Mouse (Mus musculus) forebrain, embryonic 11.5 days (tissue): ENCODE results near the gene Ascc1. TPM values are rescaled to one million over a fixed set of nuclear protein-coding genes. Genes with fewer than 3 reads are reported as not detected.
A peak's percentile ranks its signal among the peaks of the same experiment; 100 is the strongest.

Experiments used
- ATAC-seq: fragments of 200-750 bp; cut with Nextera tagmentation; replicated peaks from 2 replicates; pipeline ENCODE4 v1.8.0; 2017; ENCODE audit warnings: moderate TSS enrichment; ENCODE audit not compliant: low FRiP score
- DNase-seq: peaks from one replicate; pipeline ENCODE4 v3.0.0-alpha.2; 2017; ENCODE audit warnings: low spot score
- H3K27ac ChIP-seq: fragments of 300-500 bp; sonication (generic); 2 replicates; pipeline ENCODE4 v1.5.1; 2014; ENCODE audit warnings: low read depth, low read length
- H3K27me3 ChIP-seq: fragments of 300-500 bp; sonication (generic); 2 replicates; pipeline ENCODE4 v1.6.1; 2014; ENCODE audit warnings: mild to moderate bottlenecking, low read length, mixed read lengths; ENCODE audit not compliant: control insufficient read depth, insufficient read depth
- H3K36me3 ChIP-seq: fragments of 300-500 bp; sonication (generic); 2 replicates; pipeline ENCODE4 v1.6.1; 2014; ENCODE audit warnings: mild to moderate bottlenecking, low read length, moderate library complexity, mixed read lengths; ENCODE audit not compliant: control insufficient read depth, insufficient read depth
- H3K4me1 ChIP-seq: fragments of 300-500 bp; sonication (generic); replicated peaks from 2 replicates; pipeline ENCODE4 v1.6.1; 2014; ENCODE audit warnings: low read length, mixed read lengths; ENCODE audit not compliant: control insufficient read depth, insufficient read depth
- H3K4me2 ChIP-seq: fragments of 300-500 bp; sonication (generic); 2 replicates; pipeline ENCODE4 v1.6.1; 2014; ENCODE audit warnings: low read depth, mild to moderate bottlenecking, low read length, moderate library complexity, mixed read lengths; ENCODE audit not compliant: severe bottlenecking
- H3K4me3 ChIP-seq: fragments of 300-500 bp; sonication (generic); 2 replicates; pipeline ENCODE4 v1.5.1; 2014; ENCODE audit warnings: low read depth, low read length
- H3K9ac ChIP-seq: fragments of 300-500 bp; sonication (generic); 2 replicates; pipeline ENCODE4 v1.6.1; 2014; ENCODE audit warnings: low read length
- H3K9me3 ChIP-seq: fragments of 300-500 bp; sonication (generic); 2 replicates; pipeline ENCODE4 v1.6.1; 2016; ENCODE audit warnings: low read length, mixed read lengths; ENCODE audit not compliant: control insufficient read depth
- WGBS: fragments of 180-500 bp; shearing (Covaris S2); extraction: QIAGEN DNeasy Blood & Tissue Kit; methylation state at CpG from one replicate; pipeline ENCODE4 v1.1.7; 2014; 5-methylcytosine and 5-hydroxymethylcytosine counted together
- polyA plus RNA-seq: library from polyadenylated mRNA; unstranded; fragments of >200 nt; fragmentation: Nextera tagmentation; extraction: Ambion mirVana; gene quantifications from 2 replicates; pipeline ENCODE4 v1.2.1, GENCODE M21; 2014

Ascc1 gene
- polyA plus RNA-seq = 35.8 and 38.4 TPM in 2 replicates

DNA sequence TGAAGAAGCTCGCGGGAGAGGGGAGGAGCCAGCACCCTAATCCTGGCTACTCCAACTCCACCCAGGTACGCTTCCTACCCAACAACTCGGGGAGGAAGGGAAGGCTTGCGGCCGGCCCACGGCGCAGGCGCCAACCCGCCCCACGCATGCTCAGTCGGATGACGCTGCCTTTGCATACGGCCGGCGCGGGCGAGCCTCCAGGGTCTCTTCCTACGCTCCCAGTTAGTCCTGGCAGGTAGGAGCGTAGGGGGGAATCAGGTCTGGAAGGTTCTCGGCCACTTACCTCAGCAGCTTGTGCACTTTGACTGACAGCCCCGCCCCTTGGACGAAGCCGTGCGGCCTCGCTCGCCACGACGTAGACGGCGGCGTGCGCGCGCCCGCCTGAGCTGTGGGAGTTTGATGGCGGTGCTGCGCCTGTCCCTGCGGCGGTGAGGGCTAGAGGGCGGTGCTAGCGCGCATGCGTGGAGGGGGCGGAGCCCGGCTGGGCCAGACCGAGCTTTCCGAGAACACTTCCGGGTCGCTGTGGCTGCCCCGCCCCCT lies at the start of gene Ascc1, which contains the start of gene Anapc16:
Gene Ascc1, plus strand, starts transcription at position 133 of the 540 bp plus-strand sequence.
Gene Anapc16, minus strand, starts transcription at position 463 of the 540 bp plus-strand sequence.
- Histone ChIP-seq H3K27ac (peak within 1 kb of the TSS; percentile 96), H3K9me3 (no peaks in the 10 kb centered on the region), H3K4me3 (peak within 1 kb of the TSS; percentile 69), H3K27me3 (no peaks in the 10 kb centered on the region), H3K4me1 (0 out of 2 replicates have a peak, but pooled peaks cover 6% of the 10 kb centered on the region), H3K4me2 (peak within 1 kb of the TSS; percentile 85), H3K36me3 (no peaks in the 10 kb centered on the region), H3K9ac (peak within 1 kb of the TSS; percentile 85)
- ATAC-seq (peak; percentile 95), DNase-seq (peak; percentile 100)
- WGBS = 0% methylated on average over 50 of the region's 51 CpGs

DNA sequence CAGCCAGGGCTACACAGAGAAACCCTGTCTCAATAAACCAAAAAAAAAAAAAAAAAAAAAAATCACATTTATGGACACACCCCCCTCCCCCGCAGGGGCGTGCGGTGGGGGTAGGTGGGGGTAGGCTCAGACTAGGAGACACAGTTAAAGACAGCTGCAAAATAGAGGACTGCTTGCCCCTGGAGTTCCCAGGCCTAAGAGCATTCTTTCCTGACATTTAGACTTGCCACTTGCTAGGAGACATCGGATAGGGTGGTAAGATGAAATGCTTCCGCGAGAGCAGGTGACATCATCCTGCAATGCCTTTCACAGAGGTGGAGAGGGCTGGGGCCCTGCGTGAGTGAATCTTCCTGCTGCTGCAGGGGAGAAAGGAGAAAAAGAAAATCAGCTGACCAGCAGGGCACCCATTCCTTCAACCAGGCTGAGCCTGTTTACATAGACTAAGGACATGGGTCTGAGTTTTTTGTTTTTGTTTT lies 49.0 kb upstream of the Ascc1 start:
- DNase-seq = no peak
- Histone ChIP-seq H3K36me3 (no peaks in the 10 kb centered on the region), H3K27me3 (no peaks in the 10 kb centered on the region), H3K27ac (no peak overlapping the region), H3K4me2 (no peak overlapping the region), H3K4me1 (peaks cover 26% of the 10 kb centered on the region), H3K9ac (no peak overlapping the region), H3K4me3 (no peak overlapping the region), H3K9me3 (no peaks in the 10 kb centered on the region)
- no peak for ATAC-seq
- WGBS = 35% methylated on average over 7 of the region's 7 CpGs

DNA sequence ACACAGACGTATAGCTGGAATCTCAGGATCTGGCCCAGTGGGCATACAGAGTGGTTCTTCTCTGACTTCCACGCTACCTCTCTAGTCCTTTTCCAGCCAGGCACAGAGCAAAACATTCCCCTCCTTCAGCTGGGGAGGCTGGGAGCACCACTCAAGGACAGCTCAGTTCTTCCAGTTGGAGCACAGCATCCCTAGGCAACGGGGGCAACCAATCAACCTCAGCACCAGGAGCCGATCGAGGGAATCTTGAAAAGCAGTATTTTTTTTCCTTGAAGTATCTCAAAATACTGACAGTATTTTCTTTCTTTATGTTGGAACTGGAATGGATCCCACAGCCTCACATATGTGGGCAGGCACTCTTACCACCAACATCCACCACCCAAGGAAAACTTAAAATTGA lies 45.9 kb upstream of the Ascc1 start:
- H3K4me2 ChIP-seq = no peak overlapping the region
- no peak overlapping the region for H3K27ac ChIP-seq
- no peaks in the 10 kb centered on the region for H3K27me3 ChIP-seq
- H3K4me3 ChIP-seq = no peak overlapping the region
- H3K9ac ChIP-seq = no peak overlapping the region
- H3K4me1 ChIP-seq = peaks cover 29% of the 10 kb centered on the region
- no peaks in the 10 kb centered on the region for H3K36me3 ChIP-seq
- DNase-seq (no peak), ATAC-seq (no peak)
- 64% methylated on average over 5 of the region's 5 CpGs for WGBS
- H3K9me3 ChIP-seq = no peaks in the 10 kb centered on the region

DNA sequence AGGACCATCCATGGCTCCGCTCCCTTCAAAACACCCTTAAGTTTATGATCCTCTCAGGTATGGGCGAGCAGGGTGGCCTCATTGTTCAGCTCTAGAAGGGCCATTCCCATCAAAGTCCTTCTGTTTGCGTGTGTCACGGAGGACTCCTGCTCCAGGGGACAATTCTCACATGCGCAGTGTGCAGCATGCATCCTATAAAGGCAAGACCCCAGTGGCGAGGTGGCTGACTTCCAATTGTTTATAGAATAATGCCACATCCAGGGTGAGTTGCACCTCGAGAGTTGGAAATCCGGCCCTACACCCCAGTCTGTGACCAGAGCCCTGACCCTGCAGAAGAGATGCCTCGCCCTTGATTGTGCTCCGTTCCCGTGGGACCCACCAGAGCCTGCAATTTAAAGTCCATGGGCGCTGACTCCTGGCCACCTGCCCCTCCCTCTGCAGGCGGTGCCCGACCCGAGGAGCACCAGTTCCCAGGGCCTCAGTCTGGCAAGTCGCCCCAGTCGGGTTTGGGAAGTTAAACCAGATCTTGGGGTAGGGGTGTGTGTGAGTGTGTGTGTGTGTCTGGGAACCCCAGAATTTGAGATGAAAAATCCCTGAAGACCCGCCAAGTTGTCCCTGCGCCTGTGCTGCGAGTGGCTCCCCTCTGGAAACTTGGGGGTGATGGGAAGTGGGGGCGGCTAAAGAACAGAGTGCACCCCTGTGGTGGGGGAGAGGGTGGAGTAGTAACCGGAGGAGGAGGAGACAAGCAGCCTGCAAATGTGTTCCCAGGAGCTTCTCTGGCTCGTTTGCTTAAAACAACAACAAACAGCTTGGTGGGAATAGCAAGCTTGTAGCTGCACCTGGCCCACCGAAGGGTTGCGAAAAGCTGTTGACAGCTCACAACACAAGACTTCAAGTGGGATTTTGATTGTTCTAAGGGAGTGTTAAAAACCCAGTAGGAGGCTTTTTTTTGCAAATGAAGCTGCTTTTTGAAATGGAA lies 45.1 kb upstream of the Ascc1 start:
- peaks cover 29% of the 10 kb centered on the region for H3K4me1 ChIP-seq
- no peaks in the 10 kb centered on the region for H3K9me3 ChIP-seq
- H3K4me2 ChIP-seq = peak overlapping the region; percentile 42
- 11% methylated on average over 25 of the region's 25 CpGs for WGBS
- H3K27ac ChIP-seq = peak overlapping the region; percentile 73
- H3K36me3 ChIP-seq = no peaks in the 10 kb centered on the region
- ATAC-seq (peak; percentile 18; the same call in 1 of the 2 replicates), DNase-seq (no peak)
- peak overlapping the region; percentile 37 for H3K9ac ChIP-seq
- H3K4me3 ChIP-seq = no peak overlapping the region; the same call in 1 of the 2 replicates
- H3K27me3 ChIP-seq = no peaks in the 10 kb centered on the region

DNA sequence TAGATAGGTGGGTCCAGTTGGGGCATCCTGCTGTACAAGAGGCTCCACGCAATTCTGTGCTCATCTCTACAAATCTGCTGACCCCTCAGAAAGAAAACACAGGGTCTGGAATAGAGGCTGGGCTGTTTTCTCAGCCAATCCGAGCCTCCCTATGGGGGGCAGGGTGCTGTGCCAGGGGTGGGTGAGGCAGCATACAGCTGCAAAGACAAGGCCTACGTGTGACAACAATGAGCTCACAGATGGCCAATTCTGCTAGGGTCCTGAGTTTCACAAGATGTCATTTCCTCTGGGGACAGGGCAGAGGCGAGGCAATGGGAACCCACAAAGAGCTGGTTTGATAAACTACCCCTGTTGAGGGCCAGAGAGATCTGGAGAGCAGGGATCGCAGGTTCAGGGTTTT lies 44.1 kb upstream of the Ascc1 start:
- Histone ChIP-seq H3K27ac (peak overlapping the region; percentile 73), H3K36me3 (no peaks in the 10 kb centered on the region), H3K4me2 (no peak overlapping the region; the same call in 1 of the 2 replicates), H3K27me3 (no peaks in the 10 kb centered on the region), H3K9ac (peak overlapping the region; percentile 37), H3K9me3 (no peaks in the 10 kb centered on the region), H3K4me3 (no peak overlapping the region), H3K4me1 (peaks cover 25% of the 10 kb centered on the region)
- peak; percentile 47 for ATAC-seq
- no peak for DNase-seq
- 24% methylated on average over 5 of the region's 5 CpGs for WGBS

DNA sequence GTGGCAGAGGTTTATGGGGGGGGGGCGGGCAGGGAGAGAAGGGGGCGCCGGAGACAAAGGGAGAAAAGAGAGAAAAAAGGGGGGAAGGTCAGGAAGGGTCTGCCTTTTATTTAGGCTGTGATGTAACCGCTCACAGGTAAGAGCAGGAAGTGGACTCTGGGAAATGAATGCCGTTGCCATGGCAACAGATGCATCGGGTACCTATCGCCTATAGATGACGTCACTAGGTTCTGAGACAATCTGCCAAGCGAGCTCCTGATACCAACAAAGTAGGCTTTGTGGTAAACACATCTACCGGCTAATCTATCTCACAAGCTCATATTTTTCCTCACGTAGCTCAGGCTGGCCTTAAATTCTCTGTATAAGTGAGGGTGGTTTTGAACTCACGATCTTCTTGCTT lies 43.1 kb upstream of the Ascc1 start:
- no peaks in the 10 kb centered on the region for H3K9me3 ChIP-seq
- no peak for ATAC-seq
- H3K36me3 ChIP-seq = no peaks in the 10 kb centered on the region
- peaks cover 27% of the 10 kb centered on the region for H3K4me1 ChIP-seq
- no peak for DNase-seq
- WGBS = 82% methylated on average over 12 of the region's 12 CpGs
- no peak overlapping the region for H3K4me3 ChIP-seq
- no peak overlapping the region for H3K4me2 ChIP-seq
- H3K27ac ChIP-seq = no peak overlapping the region
- no peaks in the 10 kb centered on the region for H3K27me3 ChIP-seq
- H3K9ac ChIP-seq = no peak overlapping the region

DNA sequence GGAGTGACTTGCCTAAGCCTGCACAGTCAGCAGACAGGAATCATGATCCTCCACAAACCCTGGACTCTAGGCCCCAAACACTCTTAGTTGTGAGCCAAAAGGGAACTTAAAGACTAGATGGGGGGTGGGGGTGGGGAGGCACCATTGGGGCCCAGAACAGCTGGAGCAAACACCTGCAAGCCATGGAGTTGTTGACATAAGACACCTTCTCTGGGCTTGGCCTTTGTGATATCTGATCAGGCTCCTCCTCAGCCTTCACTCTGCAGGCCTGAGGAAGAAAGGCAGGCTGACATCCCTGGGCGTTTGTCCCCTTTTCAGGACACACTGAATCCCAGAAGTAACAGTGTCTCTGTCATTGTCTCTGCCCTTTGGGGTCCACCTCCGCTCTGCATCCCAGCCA lies 39.0 kb upstream of the Ascc1 start:
- Histone ChIP-seq H3K9ac (no peak overlapping the region), H3K4me2 (no peak overlapping the region), H3K9me3 (no peaks in the 10 kb centered on the region), H3K36me3 (no peaks in the 10 kb centered on the region), H3K4me3 (no peak overlapping the region), H3K27me3 (no peaks in the 10 kb centered on the region), H3K27ac (0 out of 2 replicates have a peak overlapping the region, but pooled peaks have one; percentile 31), H3K4me1 (peaks cover 18% of the 10 kb centered on the region)
- DNase-seq (no peak), ATAC-seq (no peak)
- 54% methylated on average over 2 of the region's 2 CpGs for WGBS

DNA sequence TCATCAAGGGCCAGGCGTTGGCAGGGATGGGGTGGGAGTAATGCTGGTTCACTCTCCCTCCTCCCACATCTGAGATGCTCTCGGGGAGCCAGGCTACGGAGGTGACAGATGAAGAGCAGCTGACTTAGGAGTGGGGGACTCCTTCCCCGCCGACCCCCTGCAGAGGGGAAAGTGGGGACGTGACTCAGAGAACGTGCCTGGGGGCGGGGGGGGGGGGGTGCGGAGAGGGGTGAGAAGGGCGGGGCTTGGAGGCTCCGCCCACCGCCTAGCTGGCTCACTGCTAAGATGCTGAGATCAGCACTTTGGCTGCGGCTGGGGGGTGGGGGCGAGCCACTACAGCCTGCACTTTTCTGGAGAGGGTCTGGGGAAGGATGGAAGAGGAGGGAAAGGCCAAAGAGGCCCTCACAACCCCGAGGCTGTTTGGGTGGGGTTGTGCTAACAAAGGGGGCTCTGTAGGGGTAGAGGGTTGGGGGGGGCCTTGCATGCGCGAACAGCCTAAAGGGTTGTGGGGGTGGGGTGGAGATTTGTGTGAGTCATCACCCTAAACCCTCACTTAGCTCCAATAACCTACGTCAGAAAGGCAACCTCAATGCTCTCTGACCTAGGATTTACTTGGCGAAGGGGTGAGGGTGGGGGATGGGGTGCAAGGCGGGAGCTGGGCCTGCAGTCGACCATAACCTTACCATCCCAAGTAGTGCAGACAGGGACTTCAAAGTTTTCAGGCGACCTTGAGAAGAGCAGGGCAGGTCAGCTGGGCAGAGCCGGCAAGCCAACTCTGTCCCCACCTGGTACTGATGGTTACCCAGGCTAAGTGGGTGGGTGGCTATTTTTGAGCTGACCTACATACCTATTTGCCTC lies 37.9 kb upstream of the Ascc1 start:
- 5% methylated on average over 16 of the region's 23 CpGs for WGBS

More for the DNA sequence above, 37.9 kb upstream of the Ascc1 start:
- peak overlapping the region; percentile 39 for H3K9ac ChIP-seq
- H3K27ac ChIP-seq = peak overlapping the region; percentile 81
- ATAC-seq (peak; percentile 88), DNase-seq (peak; percentile 89)
- 0 out of 2 replicates have a peak overlapping the region, but pooled peaks have one; percentile 6 for H3K4me3 ChIP-seq
- no peaks in the 10 kb centered on the region for H3K9me3 ChIP-seq
- H3K27me3 ChIP-seq = no peaks in the 10 kb centered on the region
- peaks cover 15% of the 10 kb centered on the region for H3K4me1 ChIP-seq
- H3K36me3 ChIP-seq = no peaks in the 10 kb centered on the region
- H3K4me2 ChIP-seq = peak overlapping the region; percentile 35; the same call in 1 of the 2 replicates
